Mouse (Mus musculus): ENCODE data around the gene Dcun1d4.
"Not testable (repeated sequence)": the region's sequence is repeated elsewhere in the genome, so short reads cannot be mapped to it uniquely, and the experiment has no call there.

Gene Dcun1d4

DNA sequence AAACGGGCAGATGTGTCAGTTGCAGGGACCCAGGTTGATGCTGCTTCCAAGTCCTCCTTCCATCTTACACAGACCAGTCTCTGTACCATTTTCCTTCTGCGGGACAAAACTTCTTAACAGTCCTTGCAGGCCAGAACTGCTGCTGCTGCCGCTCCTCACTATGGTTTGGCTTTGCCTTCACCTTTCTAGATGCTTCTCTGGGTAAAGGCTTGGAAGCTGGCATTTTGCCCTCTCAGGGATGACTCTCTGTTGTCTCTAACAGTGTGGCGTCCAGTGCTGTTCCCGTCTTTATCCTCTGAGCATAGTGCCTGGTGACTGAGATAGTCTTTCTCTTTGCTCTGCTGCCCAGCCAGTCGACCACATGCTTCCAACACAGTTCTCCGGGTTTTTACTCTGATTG is 66.5 kb downstream of the Dcun1d4 start:
- no peak for DNase-seq (ENCODE audit: low read depth, low spot score)

DNA sequence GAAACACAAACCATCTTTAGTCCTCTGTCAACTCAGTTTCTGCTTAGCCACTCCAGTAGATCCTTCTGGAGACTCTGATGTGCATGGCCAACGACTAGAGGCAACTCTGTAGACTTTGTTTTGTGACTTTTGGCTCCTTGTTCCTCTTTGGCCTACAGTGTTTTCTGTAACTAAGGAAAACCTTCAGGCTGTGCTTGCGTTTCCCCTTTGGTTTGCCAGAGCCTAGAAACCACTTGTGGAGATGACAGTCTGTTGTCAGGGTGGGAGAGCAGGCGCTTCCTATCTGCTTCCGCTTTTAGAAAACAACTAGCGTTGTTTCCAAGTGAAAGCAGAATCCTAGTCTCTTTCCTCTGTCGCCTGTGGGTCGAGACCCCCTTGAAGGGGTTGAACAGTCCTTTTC is 67.4 kb downstream of the Dcun1d4 start:
- DNase-seq (ENCODE audit: low read depth, low spot score), result no peak

DNA sequence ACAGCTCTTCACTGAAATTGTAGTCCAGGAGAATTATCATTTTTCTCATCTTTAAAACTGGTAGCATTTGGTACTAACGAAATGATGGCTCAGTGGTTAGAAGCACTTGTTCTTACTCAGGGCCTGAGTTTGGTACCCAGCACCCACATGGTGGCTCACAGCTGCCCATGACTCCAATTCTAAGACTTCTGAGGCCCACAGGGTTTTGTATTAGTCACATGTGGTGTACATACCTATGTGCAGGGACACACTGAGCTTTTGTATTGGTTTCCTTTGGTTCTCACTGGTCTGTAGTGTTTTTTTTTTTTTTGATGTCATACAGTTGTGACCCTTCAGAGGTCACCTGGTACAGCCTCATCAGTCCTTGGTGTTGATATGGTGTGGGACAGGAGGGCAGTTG is 68.0 kb downstream of the Dcun1d4 start:
- DNase-seq (ENCODE audit: low read depth, low spot score), result no peak

DNA sequence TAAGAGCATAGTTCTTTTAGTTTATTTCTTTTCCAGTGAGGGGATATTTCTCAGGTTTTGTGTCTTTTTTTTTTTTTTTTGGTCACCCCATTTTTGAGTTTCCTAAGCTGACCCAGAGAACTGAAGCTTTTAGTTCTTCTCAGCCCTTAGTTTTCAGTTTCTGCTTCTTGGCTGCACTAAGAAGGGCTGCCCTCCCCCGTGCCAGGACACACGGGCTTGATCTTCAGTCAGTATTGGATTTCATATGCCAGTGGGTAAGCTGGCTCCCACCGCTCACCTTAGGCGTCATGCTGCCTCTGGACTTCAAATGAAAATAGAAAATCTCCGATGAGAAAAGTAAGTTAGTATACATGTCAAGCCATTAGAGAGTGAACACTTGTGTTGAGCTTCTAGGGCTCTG is 71.0 kb downstream of the Dcun1d4 start:
- no peak for DNase-seq (ENCODE audit: low read depth, low spot score)

DNA sequence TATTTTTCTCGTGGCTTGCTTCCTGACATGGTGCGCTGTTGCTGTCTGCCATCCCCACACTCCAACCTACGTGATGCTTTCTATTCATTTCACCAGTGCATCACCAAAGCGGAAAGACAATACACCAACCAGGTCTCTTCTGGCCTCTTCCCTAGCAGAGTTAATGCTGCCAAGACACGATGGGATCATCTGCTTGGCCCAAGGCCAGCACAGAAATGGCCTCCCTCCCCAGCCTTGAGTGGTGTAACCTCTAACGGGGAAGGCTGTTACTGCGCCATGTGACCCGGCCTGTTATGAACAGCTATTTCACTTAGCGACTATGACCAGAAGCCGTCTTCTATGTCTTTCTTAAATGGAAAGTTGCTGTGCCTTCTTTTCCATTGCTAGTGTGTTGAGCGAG is 73.1 kb downstream of the Dcun1d4 start:
- no peak for DNase-seq (ENCODE audit: low read depth, low spot score)

DNA sequence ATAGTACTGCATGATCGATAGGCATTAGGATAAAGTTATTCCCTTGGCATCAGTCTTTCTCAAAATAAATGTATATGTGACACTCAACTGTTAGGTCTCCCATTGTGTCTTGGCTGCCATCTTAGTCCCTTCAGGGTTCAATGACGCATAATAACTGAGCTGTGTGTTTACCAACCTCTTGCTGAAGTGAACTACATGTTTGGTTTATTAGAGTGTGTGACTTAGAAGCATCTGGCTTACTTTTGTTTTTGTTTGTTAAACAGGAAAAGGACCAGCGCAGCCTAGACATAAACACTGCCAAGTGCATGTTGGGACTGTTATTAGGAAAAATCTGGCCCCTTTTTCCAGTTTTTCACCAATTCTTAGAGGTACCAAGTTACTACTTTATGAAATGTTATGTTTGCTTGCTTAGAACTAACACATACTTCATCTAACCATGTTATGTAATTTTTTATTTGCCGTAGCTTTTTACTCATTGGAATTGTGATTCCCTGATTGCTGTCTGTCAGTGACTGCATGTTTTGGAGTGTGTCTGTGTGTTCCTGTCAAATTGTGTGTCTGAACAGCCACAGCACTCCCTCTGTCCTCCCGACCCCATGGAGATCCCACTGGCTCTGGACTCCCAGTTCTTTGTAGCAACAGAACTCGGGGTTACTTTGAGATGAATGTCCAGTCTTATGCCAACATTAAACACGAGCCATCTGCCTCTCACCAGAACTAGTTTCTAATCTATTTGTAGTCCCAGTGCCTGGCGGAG is 74.5 kb downstream of the Dcun1d4 start:
- no peak for DNase-seq (ENCODE audit: low read depth, low spot score)

DNA sequence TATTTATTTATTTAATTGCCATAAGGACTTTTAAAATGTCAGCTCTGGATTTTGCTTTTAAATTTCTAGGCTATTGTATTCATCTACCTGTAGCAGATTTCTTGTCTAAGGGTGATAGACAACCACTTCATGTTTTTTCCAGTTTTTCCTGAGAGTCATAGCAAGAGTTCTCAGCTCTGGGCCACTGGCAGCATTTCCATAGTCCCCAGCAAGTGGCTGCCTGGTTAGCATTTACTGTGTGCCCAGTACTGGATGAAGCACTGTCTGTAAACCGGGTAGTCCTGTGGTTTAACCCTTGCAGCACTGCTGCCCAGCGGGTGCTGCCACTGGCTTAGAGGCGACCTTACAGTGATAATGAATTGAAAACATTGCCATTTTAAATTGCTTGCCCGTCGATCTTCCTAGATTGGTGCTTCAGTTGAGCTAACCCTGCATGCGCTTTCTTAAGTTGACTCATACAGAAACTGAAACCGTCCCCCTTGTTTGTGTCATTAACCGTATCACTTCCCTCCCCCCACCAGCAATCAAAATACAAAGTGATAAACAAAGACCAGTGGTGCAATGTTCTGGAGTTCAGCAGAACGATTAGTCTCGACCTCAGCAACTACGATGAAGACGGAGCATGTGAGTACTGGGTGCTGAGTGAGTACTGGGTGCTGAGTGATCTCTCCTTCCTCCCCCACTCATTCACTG is 76.1 kb downstream of the Dcun1d4 start:
- no peak for DNase-seq (ENCODE audit: low read depth, low spot score)

DNA sequence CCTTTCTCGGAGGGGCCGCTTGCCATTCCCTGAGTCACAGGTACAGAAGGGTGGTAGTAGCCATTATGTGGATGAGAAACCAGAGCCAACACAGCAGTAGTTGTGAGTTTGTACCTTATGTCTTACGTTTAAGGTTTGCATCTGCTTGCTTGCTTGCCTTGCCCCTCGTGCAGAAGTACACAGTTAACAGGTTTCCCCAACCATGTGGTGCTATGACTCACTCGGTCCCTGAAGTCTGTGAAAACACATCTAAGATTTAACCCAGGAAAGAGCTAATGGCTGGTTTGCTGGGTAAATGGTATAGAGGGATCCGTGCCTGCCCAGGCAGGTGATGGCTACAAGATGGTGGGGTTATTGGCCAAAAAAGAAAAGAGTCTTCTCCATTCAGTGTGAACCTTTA is 78.0 kb downstream of the Dcun1d4 start:
- no peak for DNase-seq (ENCODE audit: low read depth, low spot score)

DNA sequence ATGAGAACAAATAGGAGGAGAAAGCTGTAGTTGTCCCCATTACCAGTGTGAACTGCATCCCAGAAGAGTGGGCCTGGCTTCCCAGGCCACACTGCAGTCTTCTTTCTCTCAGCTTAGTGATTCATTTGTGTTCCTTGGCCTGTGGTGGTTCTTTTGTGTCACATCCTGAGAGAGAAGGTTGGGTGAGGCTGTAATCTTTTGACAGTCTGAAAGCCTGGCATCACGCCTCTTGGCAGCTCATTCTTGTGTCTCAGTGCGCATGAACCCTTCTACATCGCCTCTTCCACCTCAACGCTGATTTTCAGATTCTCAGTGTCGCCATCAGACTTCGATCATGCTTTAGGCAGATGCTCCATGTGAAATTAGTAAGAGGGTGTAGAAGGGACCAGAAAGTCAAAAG is 83.2 kb downstream of the Dcun1d4 start:
- DNase-seq (ENCODE audit: low read depth, low spot score), result no peak

DNA sequence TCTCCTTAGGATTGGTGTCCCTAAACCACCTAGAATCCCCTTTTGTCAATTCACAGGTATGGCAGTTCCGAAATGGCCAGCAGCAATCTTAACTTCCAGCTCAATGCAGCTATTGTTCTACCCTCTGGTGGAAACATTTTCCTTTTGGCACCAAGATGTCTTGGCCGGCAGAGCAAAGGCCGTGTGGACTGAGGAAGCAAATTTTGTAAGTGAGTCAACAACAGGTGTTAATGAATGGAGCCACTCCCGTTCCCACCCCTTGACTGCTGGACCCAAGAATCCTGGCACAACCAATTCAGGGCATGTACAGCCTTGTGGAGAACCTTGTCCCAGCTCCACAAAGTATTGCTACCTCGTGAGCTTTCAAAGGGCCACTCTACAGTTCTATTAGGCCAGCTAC is 85.3 kb downstream of the Dcun1d4 start:
- DNase-seq (ENCODE audit: low read depth, low spot score), result no peak

DNA sequence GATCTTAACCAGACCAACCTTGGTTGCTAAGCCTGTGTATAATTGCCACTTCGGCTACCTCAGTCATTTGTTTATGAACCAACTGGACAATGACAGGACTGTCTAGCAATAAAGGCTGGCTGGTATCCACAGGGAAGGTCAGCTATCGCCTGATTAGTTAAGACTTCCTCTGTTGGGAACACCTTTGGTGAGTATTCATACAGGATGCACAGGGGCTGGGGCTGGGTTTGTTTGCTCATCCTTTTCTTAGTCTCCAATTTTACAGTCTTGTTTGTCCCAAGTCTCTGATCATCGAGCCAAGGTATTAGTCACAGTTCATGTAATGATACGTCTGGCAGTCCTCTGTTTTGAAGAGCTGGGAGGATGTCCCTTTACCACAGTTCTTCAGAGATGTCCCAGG is 86.1 kb downstream of the Dcun1d4 start:
- DNase-seq (ENCODE audit: low read depth, low spot score), result no peak

DNA sequence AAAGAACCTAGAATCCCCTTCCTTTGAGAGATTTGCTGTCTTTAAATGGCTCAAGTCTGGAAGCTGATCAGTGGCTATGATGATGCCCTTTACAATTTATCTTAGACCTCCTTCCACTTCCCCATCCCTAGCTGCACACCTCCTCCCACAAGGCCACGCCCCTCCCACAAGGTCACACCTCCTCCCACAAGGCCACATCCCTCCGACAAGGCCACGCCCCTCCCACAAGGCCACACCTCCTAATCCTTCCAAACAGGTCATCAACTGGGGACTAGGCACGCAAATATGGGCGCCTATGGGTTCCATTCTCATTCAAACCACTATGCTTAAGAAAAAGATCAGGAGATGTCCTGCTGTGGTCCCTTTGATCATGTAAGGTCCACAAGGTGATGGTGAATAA is 88.4 kb downstream of the Dcun1d4 start:
- DNase-seq (ENCODE audit: low read depth, low spot score), result peak; percentile 63

DNA sequence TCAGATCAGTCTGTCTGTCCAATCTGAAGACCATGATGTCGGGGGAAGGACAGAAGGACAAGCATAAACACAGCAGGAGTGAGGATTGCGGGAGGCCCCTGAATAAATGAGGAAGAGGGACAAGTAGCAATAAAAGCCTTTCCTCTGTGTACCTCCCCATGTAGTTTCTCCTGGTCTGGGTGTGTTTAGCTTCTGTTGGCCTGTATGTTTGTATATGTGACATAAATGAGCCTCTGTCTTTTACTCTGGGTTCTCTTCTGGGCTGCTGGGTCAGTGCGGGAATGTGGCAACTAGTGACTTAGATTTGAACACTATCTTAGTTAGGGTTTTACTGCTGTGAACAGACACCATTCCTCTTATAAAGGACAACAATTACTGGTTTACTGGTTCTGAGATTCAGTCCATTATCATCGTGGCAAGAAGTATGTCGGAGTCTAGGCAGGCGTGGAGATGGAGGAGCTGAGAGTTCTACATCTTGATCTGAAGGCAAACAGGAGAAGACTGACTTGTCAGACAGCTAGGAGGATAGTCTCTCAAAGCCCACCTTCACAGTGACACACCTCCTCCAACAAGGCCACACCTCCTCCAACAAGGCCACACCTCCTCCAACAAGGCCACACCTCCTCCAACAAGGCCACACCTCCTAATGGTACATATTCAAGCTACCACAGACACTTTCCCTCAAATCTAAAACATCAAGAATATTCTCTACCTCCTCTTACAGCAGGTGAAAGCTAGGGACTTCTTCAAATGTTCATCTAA is 90.8 kb downstream of the Dcun1d4 start:
- DNase-seq (ENCODE audit: low read depth, low spot score), result no peak

DNA sequence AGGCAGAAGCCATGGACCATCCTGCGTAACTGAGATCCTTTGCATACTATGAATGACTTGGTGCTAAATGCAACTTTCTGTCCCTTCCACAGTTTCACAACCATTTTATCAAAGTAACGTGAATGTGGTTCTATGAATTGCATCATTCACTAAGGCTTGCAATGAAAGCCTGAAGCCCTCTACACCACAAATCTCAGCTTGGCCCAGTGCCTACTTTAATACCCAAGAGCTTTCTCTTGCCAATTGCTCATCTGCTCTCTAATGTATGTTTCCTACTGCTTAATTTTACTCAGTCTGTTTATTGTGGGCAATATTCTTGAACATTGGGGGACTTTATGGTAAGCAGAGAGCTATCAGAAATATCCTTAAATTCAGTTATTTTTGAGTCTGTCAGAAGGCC is 92.0 kb downstream of the Dcun1d4 start:
- DNase-seq (ENCODE audit: low read depth, low spot score), result no peak

DNA sequence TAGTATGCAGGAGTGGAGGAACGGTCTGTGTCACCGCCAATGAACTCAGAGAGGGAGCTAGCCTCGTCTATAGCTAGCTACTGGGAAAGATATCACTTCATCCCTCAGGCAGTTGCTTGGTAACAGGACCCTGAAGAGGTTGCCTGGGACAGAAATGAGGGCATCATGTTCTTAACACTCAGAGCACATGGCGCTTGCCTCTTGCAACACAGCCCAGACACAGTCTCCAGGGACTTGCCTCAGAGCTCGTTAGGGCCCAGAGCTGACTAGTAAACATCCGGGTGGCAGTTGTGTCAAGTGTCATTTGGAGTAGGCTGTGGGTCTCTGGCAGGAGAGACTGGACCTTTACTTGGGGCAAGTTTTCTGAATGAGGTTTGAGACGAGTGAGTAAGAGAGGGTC is 93.0 kb downstream of the Dcun1d4 start:
- DNase-seq (ENCODE audit: low read depth, low spot score), result no peak

DNA sequence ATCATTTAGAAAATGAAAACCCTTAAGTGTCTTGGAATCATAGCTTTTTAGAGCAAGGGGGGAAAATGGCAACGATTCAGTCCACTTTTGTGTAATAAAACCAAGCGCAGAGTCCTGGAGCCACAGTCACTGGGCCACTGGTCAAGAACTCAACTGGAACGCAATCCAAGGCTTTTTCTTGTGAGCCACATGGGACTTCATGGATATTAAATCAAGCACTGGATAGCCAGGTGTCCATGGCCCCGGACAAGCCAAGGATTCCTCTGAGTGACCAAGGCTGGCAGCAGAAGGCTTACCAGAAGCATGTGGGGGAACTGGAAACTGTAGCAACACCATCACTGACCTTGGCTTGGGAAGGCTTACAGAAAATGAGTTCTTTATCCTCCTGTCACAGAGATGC is 93.8 kb downstream of the Dcun1d4 start:
- DNase-seq (ENCODE audit: low read depth, low spot score), result no peak

DNA sequence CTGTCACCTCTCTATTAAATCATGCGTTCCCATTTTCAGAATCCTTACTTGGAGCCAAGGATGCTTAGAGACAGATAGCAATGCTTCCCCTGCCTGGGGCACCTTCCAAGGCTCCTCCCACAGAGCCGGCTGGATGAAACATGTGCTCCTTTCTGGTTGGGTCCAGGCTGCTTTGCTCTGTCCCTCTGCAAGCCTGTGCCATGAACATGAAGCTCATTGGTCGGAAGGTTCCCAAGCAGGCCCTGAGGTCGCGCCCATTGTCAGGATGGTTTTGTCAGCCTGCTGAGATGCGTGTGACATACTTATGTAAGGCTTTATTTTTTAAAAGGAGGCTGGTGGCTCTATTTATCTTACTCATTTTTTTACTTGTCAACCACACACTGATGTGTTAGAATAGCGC is 95.9 kb downstream of the Dcun1d4 start:
- DNase-seq (ENCODE audit: low read depth, low spot score), result no peak

DNA sequence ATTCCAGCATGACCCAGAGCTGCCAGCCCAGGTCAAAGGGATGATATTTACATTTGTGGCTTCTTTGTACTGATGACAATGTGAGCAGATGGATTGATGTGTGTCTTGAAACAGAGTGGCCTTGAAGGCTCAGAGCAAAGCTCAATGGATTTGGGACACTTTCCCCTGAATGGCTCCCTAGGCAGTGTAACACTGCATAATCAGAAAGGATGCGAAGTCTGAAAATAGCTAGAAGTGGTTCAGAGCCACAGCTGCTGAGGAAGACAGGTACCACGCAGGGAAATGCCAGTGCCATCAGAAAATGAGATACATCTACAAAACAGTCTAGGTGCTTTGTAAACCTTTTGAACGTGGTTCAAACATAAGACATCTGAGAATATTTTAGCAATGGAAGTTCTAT is 97.3 kb downstream of the Dcun1d4 start:
- no peak for DNase-seq (ENCODE audit: low read depth, low spot score)

DNA sequence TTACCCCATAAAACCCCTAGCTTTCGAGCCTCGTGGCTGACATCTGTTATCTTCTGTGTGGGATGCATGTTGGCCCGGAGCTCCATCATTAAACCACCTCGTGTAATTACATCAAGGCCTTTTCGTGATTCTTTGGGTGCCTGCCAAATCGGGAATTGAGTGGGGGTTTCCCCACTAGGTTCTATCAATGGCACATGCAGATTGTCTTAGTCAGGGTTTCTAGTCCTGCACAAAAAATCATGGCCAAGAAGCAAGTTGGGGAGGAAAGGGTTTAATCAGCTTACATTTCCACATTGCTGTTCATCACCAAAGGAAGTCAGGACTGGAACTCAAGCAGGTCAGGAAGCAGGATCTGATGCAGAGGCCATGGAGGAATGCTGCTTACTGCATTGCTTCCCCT is 103.2 kb downstream of the Dcun1d4 start:
- not testable (repeated sequence) for DNase-seq (ENCODE audit: low read depth, low spot score)

DNA sequence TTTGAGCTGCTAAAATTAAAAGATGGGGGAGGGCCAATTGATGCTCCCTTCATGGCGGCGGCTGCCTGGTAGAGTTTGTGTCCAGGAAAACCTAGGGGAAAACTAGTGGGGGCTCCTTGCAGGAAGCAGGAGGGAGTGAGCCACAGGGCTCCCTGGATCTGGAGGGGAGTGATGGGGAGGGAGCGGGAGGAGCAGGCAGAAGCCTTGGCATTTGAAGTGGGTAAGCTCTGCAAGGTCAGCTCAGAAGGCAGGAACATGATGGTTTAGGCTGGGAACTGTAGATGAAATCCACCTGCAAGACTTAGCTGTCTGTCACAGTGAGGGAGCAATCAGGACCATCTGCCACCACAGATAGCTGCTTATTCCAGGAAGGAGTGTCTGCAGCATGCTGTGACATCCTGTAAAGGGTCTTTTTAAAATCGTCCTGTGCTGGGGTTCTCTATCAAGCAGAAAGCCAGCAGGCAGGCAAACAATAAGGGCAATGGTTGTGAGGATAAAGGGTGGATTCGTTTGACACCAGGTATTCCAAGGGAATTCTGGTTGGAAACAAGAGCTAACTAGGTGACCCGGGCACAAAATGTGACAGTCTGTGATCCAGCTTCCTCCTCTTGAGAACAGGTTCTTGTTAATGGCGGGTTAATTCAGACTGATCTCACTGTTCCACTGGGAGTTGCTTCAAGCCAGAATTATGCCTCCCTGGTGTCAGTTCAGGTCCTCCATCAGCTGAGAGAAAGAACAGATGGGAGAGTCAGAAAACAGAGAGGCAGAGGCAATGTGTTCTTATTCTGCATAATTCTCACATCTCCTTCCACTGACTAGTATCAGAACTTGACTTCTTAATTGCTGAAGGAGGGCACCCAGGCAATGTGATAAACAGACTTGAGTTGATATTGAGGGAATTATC is 104.7 kb downstream of the Dcun1d4 start:
- peak; percentile 6 for DNase-seq (ENCODE audit: low read depth, low spot score)

DNA sequence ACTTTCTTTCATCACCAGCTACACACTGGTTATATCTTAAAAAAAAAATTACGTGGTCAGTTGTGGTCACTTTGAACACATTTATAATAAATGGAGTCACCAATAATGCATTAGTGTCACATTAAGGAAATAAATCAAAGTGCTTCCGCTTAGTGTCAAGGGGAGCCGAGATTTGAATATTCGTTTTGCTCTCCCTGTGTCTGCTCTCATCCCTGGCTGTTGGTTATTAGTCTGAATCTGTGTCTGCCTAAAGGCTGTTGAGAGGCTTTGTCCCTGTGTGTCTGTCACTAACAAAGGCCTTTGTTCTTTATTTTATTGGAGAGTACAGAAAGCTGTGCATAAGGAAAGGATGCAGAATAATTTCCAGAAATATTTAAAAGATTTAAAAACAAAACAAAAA is 105.8 kb downstream of the Dcun1d4 start:
- DNase-seq (ENCODE audit: low read depth, low spot score), result no peak

DNA sequence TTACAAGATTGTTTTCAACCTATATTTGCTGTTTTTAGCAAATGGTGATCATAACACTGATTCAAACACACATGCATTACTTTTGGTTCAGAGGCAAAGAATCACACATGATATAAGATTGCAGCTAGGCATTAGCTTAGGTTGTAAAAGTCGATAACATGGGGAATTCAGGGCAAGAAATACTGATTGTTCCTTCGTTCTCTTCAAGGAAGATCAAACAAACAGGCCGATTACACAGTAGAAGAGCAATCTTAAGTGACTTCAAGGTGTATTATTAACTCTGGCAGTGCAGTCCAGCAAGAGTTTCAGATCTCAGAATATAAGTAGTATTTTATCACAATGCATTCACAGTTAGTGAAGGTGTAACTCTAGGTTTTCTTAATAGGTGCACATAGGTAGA is 106.3 kb downstream of the Dcun1d4 start:
- DNase-seq (ENCODE audit: low read depth, low spot score), result no peak
